Mouse (Mus musculus) ZHBTc4 (cell line): ENCODE results near the gene Gle1.
"Not testable (repeated sequence)": the region's sequence is repeated elsewhere in the genome, so short reads cannot be mapped to it uniquely, and the experiment has no call there.

Experiments
- DNase-seq: peaks from one replicate; pipeline ENCODE4 v3.0.0-alpha.2; 2011; ENCODE audit warnings: low read depth, low spot score

The Gle1 gene

DNA sequence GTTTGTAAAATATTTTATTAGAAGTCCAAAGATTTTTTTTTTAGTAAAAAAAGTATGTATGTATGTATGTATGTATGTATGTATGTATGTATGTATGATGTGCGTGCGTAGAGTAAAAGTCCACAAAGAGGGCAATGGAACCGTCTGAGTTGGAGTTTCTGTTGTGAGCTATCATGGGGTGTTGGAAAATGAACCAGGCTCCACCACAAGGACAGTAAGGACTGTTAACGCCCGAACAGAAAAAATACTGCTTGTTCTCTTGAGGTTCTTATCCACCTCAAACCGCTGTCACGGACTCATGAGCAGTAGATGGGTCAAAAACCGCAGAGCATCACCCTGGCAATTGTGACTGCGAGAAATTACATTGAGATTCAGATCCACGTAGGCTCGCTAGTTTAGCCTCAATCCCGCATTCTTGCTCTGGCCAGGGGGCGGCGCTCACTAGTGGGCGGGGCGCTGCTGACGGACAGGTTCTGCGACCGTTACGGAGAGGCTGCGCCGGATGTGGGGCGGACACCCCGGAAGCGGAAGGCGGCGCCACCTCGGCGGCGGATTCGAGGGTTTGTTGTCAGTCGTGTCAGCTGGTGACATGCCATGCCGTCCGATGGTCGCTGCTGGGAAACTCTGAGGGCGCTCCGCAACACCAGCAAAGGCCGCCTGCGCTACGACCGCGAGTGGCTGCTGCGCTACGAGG, at the start of gene Gle1:
TSS of gene Gle1 (plus strand) at position 521 of the 694 bp plus-strand sequence.
- peak; percentile 98 for DNase-seq

GRCm38 (mm10) chr2:29886659-29887292, 48.5 kb upstream of the Gle1 start:
- DNase-seq: not testable (repeated sequence)

- DNase-seq: peak; percentile 99
Measured at GRCm38 (mm10) chr2:29889066-29889944, 45.9 kb upstream of the Gle1 start, which contains the start of gene Odf2. Odf2 (plus strand) TSS chr2:29889221.

- peak; percentile 95 for DNase-seq
Measured at GRCm38 (mm10) chr2:29889991-29890833, 45.0 kb upstream of the Gle1 start.

DNA sequence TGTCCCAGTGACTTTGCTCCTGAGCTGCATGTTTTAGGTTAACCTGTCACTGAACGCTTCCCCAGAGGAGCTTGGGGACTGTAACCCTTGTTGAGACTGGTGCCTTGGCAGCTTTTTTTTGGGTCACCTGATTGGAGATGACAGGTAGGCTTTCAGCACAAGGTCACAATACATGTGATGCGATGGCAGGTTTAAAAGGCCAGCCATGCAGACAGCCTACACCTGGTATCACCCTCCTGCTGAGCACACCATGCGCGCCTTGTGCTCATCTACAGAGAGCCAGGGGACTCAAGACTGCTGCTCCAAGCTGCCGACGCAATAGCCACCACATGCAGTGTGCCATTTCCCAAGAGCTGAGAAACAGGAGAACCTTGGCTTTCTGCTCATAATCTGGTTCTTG, 43.5 kb upstream of the Gle1 start:
- DNase-seq: no peak

DNA sequence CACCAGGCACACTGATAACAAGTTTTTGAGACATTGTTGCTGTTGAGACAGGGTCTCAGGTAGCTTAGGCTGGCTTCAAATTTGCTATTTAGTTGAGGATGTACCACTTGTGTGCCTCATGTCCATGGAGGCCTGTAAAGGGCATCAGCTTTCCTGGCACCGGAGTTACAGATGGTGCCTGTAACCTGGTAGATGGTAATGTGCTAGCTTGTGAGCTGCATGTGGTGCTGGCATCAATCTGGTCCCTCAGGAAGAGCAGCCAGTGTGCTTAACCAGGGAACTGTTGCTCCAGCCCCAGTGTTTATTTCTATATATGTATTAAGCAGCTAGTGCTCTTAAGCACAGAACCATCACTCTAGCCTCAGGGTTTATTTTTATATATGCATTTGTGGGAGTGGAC, 39.2 kb upstream of the Gle1 start:
- no peak for DNase-seq

GRCm38 (mm10) chr2:29897366-29897765, 37.9 kb upstream of the Gle1 start:
- DNase-seq: no peak

GRCm38 (mm10) chr2:29898081-29898480, 37.1 kb upstream of the Gle1 start:
- no peak for DNase-seq

GRCm38 (mm10) chr2:29902194-29902593, 33.0 kb upstream of the Gle1 start:
- no peak for DNase-seq

DNA sequence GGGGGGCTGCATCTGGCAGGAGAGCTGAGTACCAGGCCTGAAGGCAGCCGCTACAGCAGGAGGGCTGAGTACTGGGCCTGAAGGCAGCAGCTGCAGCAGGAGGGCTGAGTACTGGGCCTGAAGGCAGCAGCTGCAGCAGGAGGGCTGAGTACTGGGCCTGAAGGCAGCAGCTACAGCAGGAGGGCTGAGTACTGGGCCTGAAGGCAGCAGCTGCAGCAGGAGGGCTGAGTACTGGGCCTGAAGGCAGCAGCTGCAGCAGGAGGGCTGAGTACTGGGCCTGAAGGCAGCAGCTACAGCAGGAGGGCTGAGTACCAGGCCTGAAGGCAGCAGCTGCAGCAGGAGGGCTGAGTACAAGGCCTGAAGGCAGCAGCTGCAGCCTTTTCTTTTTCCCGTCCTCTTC, 27.1 kb upstream of the Gle1 start:
- not testable (repeated sequence) for DNase-seq

GRCm38 (mm10) chr2:29910042-29910441, 25.2 kb upstream of the Gle1 start:
- peak; percentile 76 for DNase-seq

DNA sequence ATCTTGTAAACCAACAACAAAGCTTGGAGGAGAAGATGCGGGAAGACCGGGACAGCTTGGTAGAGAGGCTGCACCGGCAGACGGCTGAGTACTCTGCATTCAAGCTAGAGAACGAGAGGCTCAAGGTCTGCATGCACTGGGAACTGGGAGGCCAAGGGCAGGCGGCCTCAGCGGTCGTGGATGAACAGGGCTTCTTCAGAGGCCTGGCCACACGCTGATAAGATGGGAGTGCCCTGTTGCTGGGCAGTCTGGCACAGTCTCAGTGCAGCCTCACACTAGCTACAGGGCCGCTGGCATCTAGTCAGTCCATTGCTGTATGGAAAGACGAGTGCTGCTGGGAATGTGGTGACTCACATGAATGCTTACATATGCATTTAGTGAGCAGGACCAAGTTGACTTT, 17.6 kb upstream of the Gle1 start:
- DNase-seq: no peak

DNA sequence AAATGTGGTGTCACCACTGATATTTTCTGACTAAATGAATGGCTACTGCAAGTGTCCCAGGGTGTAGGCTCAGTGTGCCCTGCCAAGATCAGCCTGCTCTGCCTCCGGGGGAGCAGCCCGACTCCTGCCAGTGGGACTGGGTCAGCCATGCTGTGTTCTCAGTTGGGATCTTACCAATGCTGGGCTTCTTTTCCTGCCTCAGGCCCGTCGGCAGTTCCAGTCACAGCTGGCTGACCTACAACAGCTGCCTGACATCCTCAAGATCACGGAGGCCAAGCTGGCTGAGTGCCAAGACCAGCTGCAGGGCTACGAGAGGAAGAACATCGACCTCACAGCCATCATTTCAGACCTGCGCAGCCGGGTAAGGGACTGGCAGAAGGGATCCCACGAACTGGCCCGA, 13.2 kb upstream of the Gle1 start:
- peak; percentile 62 for DNase-seq

GRCm38 (mm10) chr2:29926542-29926941, 8.7 kb upstream of the Gle1 start:
- DNase-seq: no peak

DNA sequence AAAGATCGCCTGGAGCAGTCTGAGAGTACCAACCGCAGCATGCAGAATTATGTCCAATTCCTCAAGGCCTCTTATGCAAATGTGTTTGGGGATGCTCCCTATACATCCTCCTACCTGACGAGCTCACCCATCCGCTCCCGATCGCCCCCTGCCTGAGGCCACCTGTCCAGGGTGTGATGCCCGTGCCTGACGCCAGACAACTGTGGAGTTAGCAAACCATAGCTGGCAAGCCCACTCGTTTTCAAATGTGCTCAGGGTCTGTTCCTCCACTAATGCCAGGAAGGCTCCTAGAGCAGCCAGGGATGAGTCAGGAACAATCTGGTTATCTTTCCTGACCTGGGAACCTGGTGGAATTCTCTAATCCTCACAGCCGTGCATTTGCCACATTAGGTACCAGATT, 4.7 kb upstream of the Gle1 start:
- DNase-seq: peak; percentile 40

DNA sequence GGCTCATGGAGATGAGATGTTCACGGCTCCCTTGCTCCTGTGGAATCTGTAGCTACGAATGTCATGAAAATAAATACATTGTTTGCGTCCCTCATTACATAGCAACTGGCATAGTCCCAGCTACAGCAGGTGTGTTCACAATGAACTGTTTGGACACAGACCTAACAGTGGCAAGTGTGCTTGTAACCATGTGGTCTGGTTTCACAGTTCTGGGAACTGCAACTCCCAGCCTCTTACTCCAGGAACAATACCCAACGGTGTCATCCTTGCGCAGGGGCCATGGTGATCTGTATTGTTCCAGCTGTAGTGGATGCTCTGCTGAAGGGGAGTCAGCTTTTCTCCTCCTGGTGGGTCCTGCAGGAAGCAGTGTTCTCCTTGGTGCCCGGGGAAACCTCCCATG, 4.0 kb upstream of the Gle1 start:
- no peak for DNase-seq

DNA sequence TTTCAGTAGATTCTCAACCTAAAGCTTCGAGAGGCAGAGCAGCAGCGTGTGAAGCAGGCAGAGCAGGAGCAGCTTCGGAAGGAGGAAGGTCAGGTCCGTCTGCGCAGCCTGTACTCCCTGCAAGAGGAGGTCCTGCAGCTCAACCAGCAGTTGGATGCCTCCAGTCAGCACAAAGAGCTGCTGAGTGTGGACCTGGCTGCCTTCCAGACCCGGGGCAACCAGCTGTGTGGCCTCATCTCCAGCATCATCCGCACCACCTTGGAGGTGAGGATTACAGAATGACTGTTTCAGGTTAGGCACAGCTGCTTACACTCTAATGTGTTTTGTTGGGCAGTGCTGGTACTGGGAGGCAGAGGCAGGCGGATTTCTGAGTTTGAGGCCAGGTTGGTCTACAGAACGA, 4.8 kb downstream of the Gle1 start:
- no peak for DNase-seq

DNA sequence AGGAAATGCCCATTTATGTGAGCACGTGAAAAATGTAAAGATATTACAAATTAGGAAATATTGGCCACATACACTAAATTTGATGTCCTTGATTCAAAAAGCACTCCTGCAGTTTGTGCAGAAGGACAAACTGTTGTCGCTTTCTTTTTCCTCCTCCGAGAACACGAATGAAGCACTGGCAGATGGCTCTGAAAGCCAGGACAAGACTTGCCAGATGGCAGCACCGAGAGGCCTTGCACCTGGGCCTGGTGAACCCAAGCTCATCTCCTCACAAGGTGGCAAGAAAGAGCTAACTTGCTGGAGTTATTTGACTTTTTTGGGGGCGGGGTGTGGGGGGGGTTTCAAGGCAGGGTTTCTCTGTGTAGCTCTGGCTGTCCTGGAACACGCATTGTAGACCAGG, 5.6 kb downstream of the Gle1 start:
- no peak for DNase-seq

GRCm38 (mm10) chr2:29944723-29945122, 9.5 kb downstream of the Gle1 start:
- DNase-seq: peak; percentile 76

- no peak for DNase-seq
Measured at GRCm38 (mm10) chr2:29948896-29949295, 13.7 kb downstream of the Gle1 start.

DNA sequence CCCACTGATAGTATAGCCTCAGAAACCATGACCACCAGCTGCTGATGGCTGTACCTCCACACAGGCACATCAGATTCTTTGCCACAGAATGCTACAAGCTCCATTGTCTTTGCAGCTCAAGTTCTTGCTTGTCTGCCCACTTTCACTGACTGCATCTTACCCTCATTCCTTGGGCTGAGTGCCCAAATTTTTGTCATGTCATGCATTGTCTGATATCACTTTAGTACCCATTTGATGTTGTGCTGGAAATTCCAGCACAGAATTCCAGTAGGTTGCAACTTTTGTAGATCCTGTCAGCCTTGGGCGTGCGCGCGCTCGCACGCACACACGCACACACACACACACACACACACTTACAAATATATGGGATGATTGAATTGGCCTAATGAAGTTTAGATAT, 26.0 kb downstream of the Gle1 start:
- DNase-seq: no peak
